ENCODE assay signal across 19 mouse cellular contexts in genomic region chr2:167622965-167623364, GRCm38 (mm10). TPM values are rescaled to one million over a fixed set of nuclear protein-coding genes. Genes with fewer than 3 reads are reported as not detected.
DNase-seq lines count a peak whose midpoint lies in the region; ATAC-seq and TF ChIP-seq lines count a peak whose summit lies in the region.
"Had no signal": no experiment of that assay in that cellular context is flagged by ENCODE, and none has a peak within 500 bp of the region (broad histone marks: within the 10 kb centered on the region; RNA-seq: fewer than 3 reads in every experiment).

No protein-coding gene starts in this region.

- H3K27ac ChIP-seq in heart, embryonic 12.5 days (ENCODE audit: poor library complexity, severe bottlenecking): 0 out of 2 replicates have a peak overlapping the region, but pooled peaks have one; percentile 11
- H3K27ac ChIP-seq in spleen, adult 2 months (ENCODE audit: insufficient read depth, low read length): peak overlapping the region; percentile 44; the same call in 1 of the 2 replicates
- H3K27ac ChIP-seq in liver, embryonic 15.5 days (replicated peaks): peak overlapping the region; percentile 74
- H3K27ac ChIP-seq: hindbrain, embryonic 14.5 days; midbrain, embryonic 13.5 days had no signal

- TF ChIP-seq CTCF in spleen, adult 2 months (IDR thresholded peaks at IDR 0.05; ENCODE audit: extremely low read depth, insufficient read depth, insufficient read length, insufficient replicate concordance): no peak

- H3K9me3 ChIP-seq in heart, embryonic 12.5 days (replicated peaks): no peaks in the 10 kb centered on the region
- no peaks in the 10 kb centered on the region for H3K9me3 ChIP-seq in liver, embryonic 15.5 days (replicated peaks)
- H3K9me3 ChIP-seq: midbrain, embryonic 13.5 days had no signal

- H3K36me3 ChIP-seq in heart, embryonic 12.5 days: peaks cover 17% of the 10 kb centered on the region
- 0 out of 2 replicates have a peak, but pooled peaks cover under 1% of the 10 kb centered on the region for H3K36me3 ChIP-seq in spleen, adult 2 months (ENCODE audit: control insufficient read depth, insufficient read depth, low read length)
- H3K36me3 ChIP-seq in liver, embryonic 15.5 days (replicated peaks): peaks cover 77% of the 10 kb centered on the region

- H3K9ac ChIP-seq in heart, embryonic 12.5 days: 0 out of 2 replicates have a peak overlapping the region, but pooled peaks have one; percentile 2
- no peak overlapping the region for H3K9ac ChIP-seq in liver, embryonic 15.5 days
- H3K9ac ChIP-seq: hindbrain, embryonic 14.5 days; midbrain, embryonic 13.5 days had no signal

- no peak for ATAC-seq in heart, embryonic 12.5 days (ENCODE audit: insufficient number of reproducible peaks, low FRiP score)
- ATAC-seq in liver, embryonic 15.5 days (ENCODE audit: insufficient read depth): no peak
- ATAC-seq: midbrain, embryonic 13.5 days had no signal

- H3K27me3 ChIP-seq in heart, embryonic 12.5 days (replicated peaks): no peaks in the 10 kb centered on the region
- no peaks in the 10 kb centered on the region for H3K27me3 ChIP-seq in spleen, adult 2 months (ENCODE audit: control insufficient read depth, insufficient read depth, low read length)
- no peaks in the 10 kb centered on the region for H3K27me3 ChIP-seq in liver, embryonic 15.5 days
- H3K27me3 ChIP-seq: midbrain, embryonic 13.5 days had no signal

- no peak for TF ChIP-seq POLR2A in spleen, adult 2 months (IDR thresholded peaks at IDR 0.05; ENCODE audit: low read depth, low read length)

- no peak for DNase-seq in heart, adult 18-20 months
- DNase-seq in spleen, adult 2 months (ENCODE audit: low read depth in 1 of 2, low spot score in 2 of 2): no peak
- no peak for DNase-seq in spleen, postnatal 10 days (ENCODE audit: low spot score in 2 of 2)
- DNase-seq in frontal cortex, postnatal 10 days (ENCODE audit: low spot score in 2 of 2): no peak
- no peak for DNase-seq in heart, adult 11 months
- DNase-seq: adrenal gland, postnatal 25 days; cerebellum, postnatal 14 days; gastrocnemius, postnatal 25 days; layer of hippocampus, adult 9-11 months; lung, adult 2 months; lung, postnatal 4 days; right cerebral cortex, adult 18-20 months; spleen, adult 18-20 months; thymus, postnatal 36 days had no signal

- 51% methylated on average over 5 of the region's 5 CpGs for WGBS in heart, embryonic 12.5 days
- WGBS in spleen, adult 2 months: 43% methylated on average over 5 of the region's 5 CpGs
- WGBS in liver, embryonic 15.5 days (ENCODE audit: insufficient replicate concordance): 56% methylated on average over 5 of the region's 5 CpGs

- H3K4me3 ChIP-seq in heart, embryonic 12.5 days: no peak overlapping the region
- no peak overlapping the region for H3K4me3 ChIP-seq in spleen, adult 2 months (ENCODE audit: extremely low read depth, insufficient read depth, insufficient read length)
- H3K4me3 ChIP-seq in liver, embryonic 15.5 days (replicated peaks): no peak overlapping the region
- H3K4me3 ChIP-seq: midbrain, embryonic 13.5 days; myocyte had no signal

- peaks cover 58% of the 10 kb centered on the region for H3K4me1 ChIP-seq in heart, embryonic 12.5 days (replicated peaks)
- H3K4me1 ChIP-seq in spleen, adult 2 months (ENCODE audit: control insufficient read depth, insufficient read depth, insufficient read length): peaks cover 22% of the 10 kb centered on the region; the same call in 1 of the 2 replicates
- peaks cover 85% of the 10 kb centered on the region for H3K4me1 ChIP-seq in liver, embryonic 15.5 days (replicated peaks)

- no peak overlapping the region for H3K4me2 ChIP-seq in heart, embryonic 12.5 days
- peak overlapping the region; percentile 2; the same call in 1 of the 2 replicates for H3K4me2 ChIP-seq in liver, embryonic 15.5 days
- H3K4me2 ChIP-seq: hindbrain, embryonic 14.5 days; midbrain, embryonic 13.5 days had no signal

RNA-seq across cellular contexts. Expression of gene Ube2v1, which starts 8.9 kb away (rescaled TPM):
- 216 and 235 TPM in 2 replicates for polyA plus RNA-seq in heart, embryonic 12.5 days (2016; fragmentation: Nextera tagmentation; extraction: Ambion mirVana)
- 100 to 1,000 TPM; 119 to 126 TPM for total RNA-seq in heart, adult 18-20 months (2021)
- polyA plus RNA-seq in spleen, adult 2 months (2012; rRNA removed): 85.2 and 102 TPM in 2 replicates
- polyA plus RNA-seq in liver, embryonic 15.5 days (2015; fragmentation: Nextera tagmentation; extraction: Ambion mirVana): 187 and 195 TPM in 2 replicates

RNA-seq across cellular contexts. Expression of gene Gm20431, which starts 38.3 kb away (rescaled TPM):
- polyA plus RNA-seq in heart, embryonic 12.5 days (2016; fragmentation: Nextera tagmentation; extraction: Ambion mirVana): 10.4 and 11.5 TPM in 2 replicates
- 10 to 100 TPM in 1 of 2 experiments, 1 to 10 TPM in 1; 9.3 to 17.0 TPM for total RNA-seq in heart, adult 18-20 months (2021)
- polyA plus RNA-seq in spleen, adult 2 months (2012; rRNA removed): 13.2 TPM in 1 of 2 replicates, not detected in the other
- polyA plus RNA-seq in liver, embryonic 15.5 days (2015; fragmentation: Nextera tagmentation; extraction: Ambion mirVana): 0.63 TPM in 1 of 2 replicates, not detected in the other

Comparison
In these comparisons a context has a peak if more than half of its experiments do, and no peak if none do; other contexts are left out.
1. H3K27ac ChIP-seq: peak in every context shown above with its lines; median percentile 74 in liver, embryonic 15.5 days; 44 in spleen, adult 2 months; 11 in heart, embryonic 12.5 days.